Mouse (Mus musculus): Measurements from ENCODE around the gene Rpl39.

GRCm38 (mm10) chrX:37125511-37125910, 40.3 kb upstream of the Rpl39 start:
- TF ChIP-seq CTCF (IDR thresholded peaks at IDR 0.05; ENCODE audit: low read depth, low read length) (no peak), POLR2A (IDR thresholded peaks at IDR 0.05; ENCODE audit: insufficient read depth, low read length) (no peak)
